Mouse (Mus musculus) gastrocnemius, adult 2 months (tissue): Measurements from ENCODE around the gene 2010315B03Rik. TPM values are rescaled to one million over a fixed set of nuclear protein-coding genes. Genes with fewer than 3 reads are reported as not detected.

Source experiments
- DNase-seq: peaks from one replicate; pipeline ENCODE4 v3.0.0; 2022
- H3K27ac ChIP-seq: fragments of 200-600 bp; 2 replicates; pipeline ENCODE4 v1.8.1; 2022; ENCODE audit warnings: mild to moderate bottlenecking
- H3K4me3 ChIP-seq: fragments of 200-600 bp; 2 replicates; pipeline ENCODE4 v1.8.1; 2022; ENCODE audit warnings: mild to moderate bottlenecking, moderate library complexity
- CTCF ChIP-seq: fragments of 200-600 bp; IDR thresholded peaks from 2 replicates; pipeline ENCODE4 v1.8.1; 2022; ENCODE audit warnings: antibody characterized with exemption, mild to moderate bottlenecking, moderate library complexity
- intact Hi-C: fragments of 180-260 bp; cut with DNase I; formaldehyde crosslinking; loops from one replicate; pipeline ENCODE4 v1.15.1; 2025
- long read RNA-seq, 2 experiments: library from polyadenylated mRNA; stranded (forward); transcript quantifications; one replicate each; pipeline ENCODE4 v2.0.0; 2021
- total RNA-seq, 2 experiments: library from RNA; stranded (reverse); gene quantifications; 2 replicates each; pipeline ENCODE4 v1.2.3; 2021

Gene 2010315B03Rik
- 10 to 100 TPM; 11.1 to 11.7 TPM for total RNA-seq
- long read RNA-seq, experiment 1, partial matches to known transcripts: 1 of 10 reads
- long read RNA-seq, experiment 1, other reads (novel, unspliced or antisense): 0 of 10 reads
- long read RNA-seq, experiment 2, partial matches to known transcripts: 0 of 4 reads
- long read RNA-seq, experiment 2, other reads (novel, unspliced or antisense): 1 of 4 reads

- H3K4me3 ChIP-seq: peak within 1 kb of the TSS; percentile 93
- peak; percentile 90 for DNase-seq
- no peak for TF ChIP-seq CTCF
- intact Hi-C loops: no loop called here
- peak within 1 kb of the TSS; percentile 96 for H3K27ac ChIP-seq
Measured at GRCm38 (mm10) chr9:124312171-124313142, at the start of gene 2010315B03Rik. Gene 2010315B03Rik, minus strand, starts transcription at chr9:124312696.

DNA sequence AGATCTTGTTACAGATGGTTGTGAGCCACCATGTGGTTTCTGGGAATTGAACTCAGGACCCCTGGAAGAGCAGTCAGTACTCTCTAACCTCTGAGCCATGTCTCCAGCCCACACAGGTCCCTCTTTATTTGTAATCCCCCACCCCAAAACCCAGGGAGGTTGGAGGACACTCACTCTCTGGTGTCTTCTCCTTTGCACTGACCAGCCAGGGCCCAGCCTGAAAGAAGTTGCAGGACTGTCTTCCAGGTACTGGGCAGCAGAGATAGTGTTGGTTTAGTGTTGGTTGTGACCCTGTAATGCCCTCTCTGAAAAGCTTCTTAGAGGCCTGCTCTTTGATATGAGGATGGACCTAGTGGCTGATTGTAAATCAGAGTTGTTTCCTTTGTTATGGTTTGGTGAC lies 994 bp downstream of the 2010315B03Rik start:
- intact Hi-C loops: loop anchor here (2.0 kb wide), 1 partner anchor 29 kb away; no protein-coding TSS in a partner anchor
- Histone ChIP-seq H3K27ac (peak overlapping the region; percentile 96), H3K4me3 (peak overlapping the region; percentile 93)
- no peak for DNase-seq
- TF ChIP-seq CTCF: no peak

DNA sequence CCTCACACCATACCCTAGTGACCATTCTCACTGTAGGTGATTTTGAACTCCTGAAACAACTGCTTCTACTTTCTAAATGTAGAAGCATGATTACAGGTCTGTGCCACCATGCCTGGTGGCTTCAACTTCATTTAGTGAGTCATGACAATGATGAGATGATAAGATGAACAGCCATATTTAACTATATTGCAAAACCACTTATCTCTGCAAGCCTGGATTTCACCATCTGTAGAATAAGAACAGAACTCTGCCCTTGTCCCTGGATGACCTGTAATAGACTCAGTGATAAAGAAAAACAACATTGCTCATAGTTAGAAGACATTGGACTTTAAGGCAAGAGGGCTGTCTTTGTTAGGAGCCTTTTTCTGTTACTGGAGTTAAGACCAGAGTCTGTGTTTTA lies 24.2 kb downstream of the 2010315B03Rik start:
- no peak overlapping the region for H3K4me3 ChIP-seq
- intact Hi-C loops: no loop called here
- TF ChIP-seq CTCF: no peak
- no peak for DNase-seq
- H3K27ac ChIP-seq: no peak overlapping the region

- Histone ChIP-seq H3K27ac (peak overlapping the region; percentile 89), H3K4me3 (peak overlapping the region; percentile 87)
- no peak for TF ChIP-seq CTCF
- DNase-seq: peak; percentile 88
- intact Hi-C loops: loop anchor here (2.0 kb wide), 1 partner anchor 29 kb away; no protein-coding TSS in a partner anchor
Measured at GRCm38 (mm10) chr9:124281912-124282686, 30.4 kb downstream of the 2010315B03Rik start.

DNA sequence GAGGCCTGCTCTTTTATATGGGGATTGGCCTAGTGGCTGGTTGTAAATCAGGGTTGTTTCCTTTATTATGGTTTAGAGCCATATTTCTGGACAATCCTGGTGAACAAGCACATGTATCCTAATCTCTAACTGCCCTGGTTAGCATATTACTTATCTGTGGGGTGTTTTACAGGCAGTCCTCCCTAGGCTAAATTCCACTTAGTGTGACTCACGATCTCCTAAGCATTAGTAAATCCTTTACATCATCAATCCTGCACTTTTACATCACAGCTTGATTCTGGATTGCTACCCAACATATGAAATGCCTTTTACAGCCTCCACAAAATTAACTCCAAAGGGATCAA lies 31.1 kb downstream of the 2010315B03Rik start:
- Histone ChIP-seq H3K4me3 (peak overlapping the region; percentile 87), H3K27ac (peak overlapping the region; percentile 89)
- DNase-seq: no peak
- intact Hi-C loops: no loop called here
- TF ChIP-seq CTCF: no peak

DNA sequence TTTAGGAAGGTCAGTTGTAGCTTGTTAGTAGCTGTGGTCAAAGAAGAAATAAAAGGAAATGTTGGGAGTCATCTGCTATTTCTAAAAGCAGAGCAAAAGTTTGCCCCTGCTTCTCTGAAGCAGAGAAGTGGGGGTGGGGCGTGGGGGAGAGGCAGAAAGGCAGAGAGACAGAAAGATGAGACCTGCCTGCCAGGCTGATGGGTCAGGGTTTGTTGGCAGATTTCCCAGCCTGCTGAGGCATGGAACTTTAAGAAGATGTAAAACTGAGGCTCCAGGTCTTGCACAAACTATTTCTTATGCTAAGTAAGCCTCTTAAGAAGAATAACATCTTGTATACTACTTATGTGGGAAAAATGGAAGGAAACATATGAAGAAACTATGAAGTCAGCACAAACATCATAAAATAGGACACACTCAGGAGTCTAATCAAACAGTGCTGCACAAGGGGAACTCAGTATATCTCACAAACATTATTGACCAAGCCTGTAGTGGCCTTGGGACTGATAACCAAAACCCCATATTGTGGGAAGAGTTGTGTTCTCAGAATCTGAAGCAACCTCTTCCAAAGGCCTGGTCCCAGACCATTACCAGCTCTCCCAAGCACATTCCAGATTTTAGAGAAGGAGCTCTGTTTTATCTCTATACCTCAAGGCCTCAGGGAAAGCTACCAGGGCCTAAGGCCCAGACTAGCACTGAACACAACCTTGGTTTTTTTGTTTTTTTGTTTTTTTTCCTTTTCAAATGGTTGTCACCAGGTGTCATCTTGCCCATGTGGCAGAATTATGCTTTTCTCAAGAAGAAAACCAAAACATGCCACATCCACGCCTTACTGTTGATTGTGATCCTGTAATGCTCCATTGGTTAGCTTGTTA lies 31.7 kb downstream of the 2010315B03Rik start:
- intact Hi-C loops: no loop called here
- peak overlapping the region; percentile 89 for H3K27ac ChIP-seq
- DNase-seq: peak; percentile 42

GRCm38 (mm10) chr9:124279300-124279699 lies 33.2 kb downstream of the 2010315B03Rik start:
- Histone ChIP-seq H3K27ac (peak overlapping the region; percentile 46; the same call in 1 of the 2 replicates), H3K4me3 (no peak overlapping the region; the same call in 1 of the 2 replicates)
- intact Hi-C loops: loop anchor here (5.0 kb wide), 1 partner anchor 148 kb away; no protein-coding TSS in a partner anchor
- no peak for TF ChIP-seq CTCF
- no peak for DNase-seq

More for the DNA sequence above, 31.7 kb downstream of the 2010315B03Rik start:
- no peak for TF ChIP-seq CTCF
- H3K4me3 ChIP-seq: peak overlapping the region; percentile 87

DNA sequence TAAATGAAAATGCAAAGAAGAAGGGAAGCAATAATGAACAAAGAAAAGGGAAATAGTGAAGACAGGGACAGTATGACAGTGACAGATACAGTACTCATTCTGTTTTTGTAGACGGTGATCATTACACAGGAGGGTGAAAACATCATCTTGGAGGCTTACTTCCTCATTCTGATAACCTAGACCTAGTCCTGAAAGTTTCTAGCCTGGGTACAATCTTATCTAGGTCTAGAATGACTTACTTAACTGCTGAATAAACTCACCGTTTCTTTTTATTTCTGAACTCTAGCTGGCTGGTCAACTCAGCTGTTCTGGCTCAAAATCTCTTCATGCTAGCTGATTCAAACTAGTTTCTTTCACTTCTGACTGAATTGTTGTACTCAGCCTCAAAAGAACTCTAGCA lies 37.4 kb downstream of the 2010315B03Rik start:
- no peak for DNase-seq
- intact Hi-C loops: loop anchor here (5.0 kb wide), 1 partner anchor 152 kb away; no protein-coding TSS in a partner anchor
- TF ChIP-seq CTCF: no peak
- H3K27ac ChIP-seq: no peak overlapping the region
- H3K4me3 ChIP-seq: no peak overlapping the region

- no peak overlapping the region for H3K4me3 ChIP-seq
- no peak for TF ChIP-seq CTCF
- intact Hi-C loops: loop anchor here (5.0 kb wide), 1 partner anchor 54 kb away; no protein-coding TSS in a partner anchor
- no peak for DNase-seq
- H3K27ac ChIP-seq: peak overlapping the region; percentile 21; the same call in 1 of the 2 replicates
Measured at GRCm38 (mm10) chr9:124273172-124273571, 39.3 kb downstream of the 2010315B03Rik start.

GRCm38 (mm10) chr9:124267929-124268328 lies 44.6 kb downstream of the 2010315B03Rik start:
- H3K27ac ChIP-seq: no peak overlapping the region
- intact Hi-C loops: no loop called here
- no peak for TF ChIP-seq CTCF
- H3K4me3 ChIP-seq: no peak overlapping the region
- DNase-seq: no peak

DNA sequence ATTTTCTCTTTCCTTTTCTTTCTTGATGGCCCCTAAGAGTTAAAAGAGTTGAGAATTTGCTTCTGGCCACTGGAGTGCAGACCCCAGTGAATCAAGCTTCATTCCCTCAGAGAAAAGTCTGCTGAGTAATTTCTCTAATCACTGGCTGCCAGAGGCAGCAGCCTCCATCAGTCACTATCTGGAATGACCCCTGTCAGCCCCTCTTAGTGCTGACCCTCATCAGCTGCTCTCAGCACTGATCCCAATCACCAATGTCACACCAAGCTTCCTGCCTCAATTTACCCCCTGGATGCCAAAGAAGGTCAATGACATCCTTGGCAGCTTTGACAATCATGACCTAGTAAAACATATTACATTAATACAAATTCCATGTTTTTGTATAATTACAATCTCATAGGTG lies 45.0 kb downstream of the 2010315B03Rik start:
- H3K4me3 ChIP-seq: no peak overlapping the region
- no peak for TF ChIP-seq CTCF
- intact Hi-C loops: no loop called here
- DNase-seq: no peak
- no peak overlapping the region for H3K27ac ChIP-seq
